Mouse (Mus musculus): ENCODE measurements around the gene Zfp560.

Gene Zfp560

DNA sequence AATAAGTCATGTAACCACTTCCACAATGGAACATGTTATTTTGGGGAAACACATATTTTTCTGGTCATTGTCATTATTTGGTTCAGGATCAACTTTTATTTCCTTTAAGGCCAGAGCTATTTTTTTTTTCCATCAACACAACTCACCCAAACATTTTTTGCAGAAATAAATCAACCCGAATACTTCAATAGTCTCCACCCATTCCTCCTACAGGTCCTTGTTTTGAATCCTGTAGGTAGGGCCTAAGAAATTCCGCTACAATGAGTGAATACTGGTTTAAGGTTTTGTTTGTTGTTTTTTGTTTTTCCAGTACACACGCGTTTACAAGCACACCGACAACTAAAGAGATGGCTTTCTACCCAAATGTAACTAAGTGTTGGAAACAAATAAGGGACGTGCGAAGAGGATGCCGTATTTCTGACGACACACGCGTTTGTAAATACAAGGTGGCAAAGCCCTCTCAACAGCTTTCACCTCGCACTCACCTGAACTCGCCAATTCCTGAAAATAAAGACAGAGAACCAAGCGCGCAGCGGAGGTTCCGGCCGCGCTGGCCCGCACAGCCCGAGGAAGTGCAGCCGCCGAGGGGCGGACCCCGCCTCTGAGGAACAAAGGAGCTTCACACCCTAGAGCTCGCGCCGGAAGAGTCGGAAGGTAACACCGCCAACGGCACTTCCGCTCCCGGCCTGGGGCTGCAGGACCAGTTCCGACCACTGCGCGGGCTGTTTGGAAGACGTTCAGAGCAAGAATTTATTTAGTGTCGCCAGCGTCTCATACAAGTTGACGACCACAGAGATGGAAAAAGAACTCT lies at the start of gene Zfp560:
TSS of gene Zfp560 (minus strand) at position 646 of the 811 bp plus-strand sequence.
- peak; percentile 95 for DNase-seq (ENCODE audit: low read depth, low spot score)

DNA sequence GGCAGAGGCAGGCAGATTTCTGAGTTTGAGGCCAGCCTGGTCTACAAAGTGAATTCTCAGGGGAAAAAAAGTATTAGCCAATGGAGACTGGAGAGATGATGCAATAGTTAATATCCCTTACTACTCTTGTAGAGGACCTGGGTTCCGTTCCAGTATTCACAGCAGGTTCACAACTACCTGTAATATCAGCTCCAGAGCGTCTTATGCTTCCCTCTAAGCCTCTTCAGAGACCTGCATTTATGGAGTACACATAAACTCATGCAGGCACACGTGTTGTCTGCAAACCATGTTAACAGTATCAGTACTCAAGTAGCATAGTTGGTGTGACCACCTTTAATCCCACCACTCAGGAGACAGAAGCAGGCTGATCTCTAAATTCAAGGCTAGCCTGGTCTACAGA lies 45.0 kb upstream of the Zfp560 start:
- no peak for DNase-seq (ENCODE audit: low read depth, low spot score)

DNA sequence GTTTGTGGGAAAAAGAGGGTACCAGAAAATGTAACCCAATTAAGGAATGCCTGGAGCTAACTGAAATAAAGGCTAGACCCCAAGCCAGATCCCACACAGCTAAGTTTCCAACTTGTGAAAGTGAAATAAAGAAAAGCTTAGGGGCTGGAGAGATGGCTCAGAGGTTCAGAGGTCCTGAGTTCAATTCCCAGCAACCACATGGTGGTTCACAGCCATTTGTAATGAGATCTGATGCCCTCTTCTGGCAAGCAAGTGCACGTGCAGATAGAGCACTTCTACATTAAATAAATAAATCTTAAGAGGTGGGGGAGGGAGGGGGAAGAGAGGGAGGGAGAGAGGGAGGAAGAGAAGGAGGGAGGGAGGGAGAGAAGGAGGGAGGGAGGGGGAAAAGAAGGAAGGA lies 26.5 kb upstream of the Zfp560 start:
- DNase-seq (ENCODE audit: low read depth, low spot score), result peak; percentile 17

DNA sequence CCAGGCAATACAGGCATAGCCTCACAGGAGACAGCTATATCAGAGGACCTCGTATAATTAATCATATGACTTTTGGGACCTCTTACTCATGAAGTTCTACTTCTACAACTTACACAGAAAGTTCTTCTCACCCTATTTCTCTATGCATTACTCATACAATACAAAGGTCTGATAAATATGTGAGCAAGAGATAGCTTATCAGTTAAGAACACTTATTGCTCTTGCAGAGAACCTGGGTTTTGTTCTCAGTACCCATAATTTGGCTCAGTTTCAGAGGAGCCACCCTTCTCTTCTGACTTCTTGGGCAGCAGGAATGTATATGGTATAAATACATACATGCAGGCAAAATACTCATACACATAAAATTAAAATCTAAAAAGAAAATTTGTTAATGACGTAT lies 24.3 kb upstream of the Zfp560 start:
- no peak for DNase-seq (ENCODE audit: low read depth, low spot score)

DNA sequence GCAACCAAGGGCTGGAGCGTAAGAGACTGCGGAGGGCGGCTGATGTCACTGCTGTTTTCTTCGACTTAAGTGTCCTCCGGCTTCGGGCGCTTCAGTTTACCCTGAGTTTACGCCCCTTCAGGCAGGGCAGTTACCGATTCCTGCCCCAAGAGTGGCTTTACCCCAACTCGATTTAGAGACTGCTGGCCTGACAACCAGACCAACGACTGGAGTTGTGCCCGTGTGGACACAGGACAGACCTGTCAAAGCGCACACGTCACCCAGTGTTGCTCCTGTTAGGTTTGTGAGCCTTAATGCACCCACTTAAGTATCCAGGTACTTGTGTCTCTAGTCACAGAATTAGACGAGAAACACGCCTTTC lies 346 bp upstream of the Zfp560 start:
- DNase-seq (ENCODE audit: low read depth, low spot score), result no peak

DNA sequence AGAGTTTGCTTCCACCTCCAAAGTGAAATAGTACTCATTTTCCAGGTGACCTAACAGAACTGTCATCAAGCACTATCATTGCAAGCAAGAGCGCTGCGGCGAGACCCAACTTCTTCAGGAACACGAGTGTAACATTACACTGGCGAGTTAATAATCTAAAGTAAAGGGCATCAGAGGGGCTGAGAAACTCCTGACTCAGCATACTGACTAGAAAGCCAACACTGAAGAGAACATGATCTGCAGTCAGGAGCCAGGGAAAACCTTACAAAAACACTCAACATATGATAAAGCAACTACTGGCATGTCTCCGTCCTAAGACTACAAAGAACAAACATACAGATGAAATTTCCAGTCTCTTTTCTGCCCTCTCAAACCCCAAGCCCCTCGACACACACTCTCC lies 1.3 kb downstream of the Zfp560 start:
- no peak for DNase-seq (ENCODE audit: low read depth, low spot score)

DNA sequence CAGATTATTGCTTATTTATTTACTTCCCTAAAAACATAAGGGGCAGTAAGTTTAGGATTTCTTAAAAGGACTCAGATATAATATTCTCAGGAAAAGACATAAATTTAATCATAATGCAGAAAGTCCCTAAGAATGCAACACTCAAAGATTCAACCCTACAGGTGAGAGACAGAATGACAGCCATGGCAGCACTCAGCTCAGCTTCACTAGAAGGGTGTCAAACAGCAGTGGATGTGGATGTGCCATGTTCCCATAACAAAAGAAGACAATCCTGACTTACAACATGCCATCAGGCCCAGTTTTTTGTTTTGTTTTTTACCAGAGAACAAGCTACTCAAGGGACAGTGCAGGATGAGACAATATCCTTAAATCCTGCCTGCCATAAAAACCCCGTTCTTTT lies 10.3 kb downstream of the Zfp560 start:
- DNase-seq (ENCODE audit: low read depth, low spot score), result peak; percentile 44

DNA sequence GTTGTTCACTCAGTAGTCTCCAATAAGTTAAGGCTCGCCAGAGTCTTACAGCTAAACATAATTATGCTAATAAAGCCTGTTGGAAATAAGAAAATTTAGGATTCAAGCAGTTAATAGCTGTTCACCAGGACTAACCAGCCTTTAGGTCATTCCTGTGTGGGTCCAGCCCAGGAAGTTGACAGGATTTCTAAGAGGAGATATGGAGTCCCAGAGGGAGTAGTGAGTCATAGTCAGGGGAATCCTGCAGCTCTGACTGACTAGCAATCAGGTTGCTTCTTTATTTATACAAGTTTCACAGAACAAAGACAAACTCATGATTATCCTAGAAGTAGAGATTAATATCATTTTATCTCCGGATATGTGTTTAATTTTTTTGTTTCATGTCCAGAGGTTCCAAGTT lies 17.7 kb downstream of the Zfp560 start:
- DNase-seq (ENCODE audit: low read depth, low spot score), result no peak

DNA sequence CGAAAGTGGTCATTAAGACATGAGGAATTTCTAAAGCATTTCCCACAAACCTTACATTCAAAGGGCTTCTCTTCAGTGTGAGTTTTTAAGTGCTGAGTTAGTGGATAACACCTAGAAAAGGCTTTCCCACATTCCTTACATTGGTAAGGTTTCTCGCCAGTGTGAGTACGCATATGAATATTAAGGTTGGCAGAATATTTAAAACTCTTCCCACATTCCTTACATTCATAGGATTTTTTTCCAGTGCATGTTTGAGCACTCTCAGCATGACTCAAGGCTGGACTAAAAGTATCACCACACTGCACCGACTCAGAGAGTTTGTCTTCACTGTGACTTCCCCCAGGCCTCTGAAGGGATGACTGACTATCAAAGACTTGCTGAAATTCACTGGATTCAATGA lies 36.5 kb downstream of the Zfp560 start:
- peak; percentile 13 for DNase-seq (ENCODE audit: low read depth, low spot score)

DNA sequence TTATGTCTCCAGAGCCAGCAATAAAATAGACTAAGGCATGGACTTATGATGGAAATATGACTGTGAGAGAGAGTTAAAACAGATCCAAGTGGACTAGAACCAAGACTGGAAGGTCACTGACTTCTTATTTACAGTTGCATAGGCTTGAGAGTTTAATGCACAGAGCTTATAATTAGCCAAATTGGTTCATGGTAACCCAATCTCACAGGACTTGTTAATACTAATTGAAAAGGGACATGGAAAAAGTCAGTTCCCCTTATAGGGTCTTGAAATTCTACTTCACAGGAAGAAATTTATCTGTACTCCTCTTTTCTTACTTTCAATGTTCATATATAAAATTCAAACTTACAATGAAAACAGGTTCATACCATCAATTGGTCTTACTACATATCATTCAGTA lies 49.0 kb downstream of the Zfp560 start, which contains the start of gene Olfr18:
TSS of gene Olfr18 (minus strand) at position 101 of the 400 bp plus-strand sequence.
- no peak for DNase-seq (ENCODE audit: low read depth, low spot score)

DNA sequence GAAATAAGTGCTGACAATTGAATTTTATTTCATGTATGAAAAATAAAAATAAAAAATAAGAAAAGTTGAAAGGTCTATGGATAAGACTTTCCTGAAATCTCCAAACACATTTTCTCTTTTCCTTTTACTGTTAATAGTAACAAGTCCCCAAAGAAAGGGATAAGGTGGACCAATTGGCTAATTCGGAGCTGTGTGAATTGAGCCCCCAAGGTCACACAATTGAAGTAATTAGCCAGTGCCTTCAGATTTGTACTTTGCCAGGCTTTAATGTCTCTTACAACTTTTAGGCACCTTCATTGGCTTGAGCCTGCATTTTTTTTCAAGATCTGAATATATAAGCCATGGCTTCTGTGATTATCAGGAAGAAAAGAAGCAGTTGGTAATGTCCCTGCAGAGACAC lies 86.7 kb downstream of the Zfp560 start, which contains the start of gene Olfr873:
TSS of gene Olfr873 (plus strand) at position 301 of the 400 bp plus-strand sequence.
- DNase-seq (ENCODE audit: low read depth, low spot score), result no peak

DNA sequence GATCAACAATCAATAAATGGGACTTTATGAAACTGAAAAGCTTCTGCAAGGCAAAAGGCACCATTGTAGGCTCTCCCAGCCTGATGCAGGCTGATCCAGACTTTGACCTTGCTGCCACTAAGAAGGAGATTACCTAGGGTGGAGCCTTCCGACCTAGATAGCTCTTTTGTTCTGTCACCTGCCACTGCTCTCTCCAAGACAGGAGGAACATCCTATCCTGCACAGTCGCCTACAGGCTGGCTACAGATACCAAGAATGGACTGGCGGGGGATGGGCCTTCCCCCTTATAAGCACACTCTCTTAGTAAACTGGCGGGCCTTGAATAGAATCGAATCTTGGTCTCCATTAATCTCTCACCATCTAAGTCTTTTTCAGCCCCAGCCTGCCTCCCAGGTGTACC lies 89.4 kb downstream of the Zfp560 start:
- peak; percentile 84 for DNase-seq (ENCODE audit: low read depth, low spot score)
